Mouse (Mus musculus) layer of hippocampus, adult 2 months (tissue): Measurements from ENCODE around the gene Pglyrp1. TPM values are rescaled to one million over a fixed set of nuclear protein-coding genes. Genes with fewer than 3 reads are reported as not detected.

Source experiments
- DNase-seq, 2 experiments: peaks; one replicate each; pipeline ENCODE4 v3.0.0; 2022; ENCODE audit warnings: low spot score in 2 of 2
- H3K27ac ChIP-seq: fragments of 200-600 bp; 2 replicates; pipeline ENCODE4 v1.8.1; 2022
- H3K4me3 ChIP-seq: fragments of 200-600 bp; 2 replicates; pipeline ENCODE4 v1.8.1; 2022; ENCODE audit warnings: mild to moderate bottlenecking
- CTCF ChIP-seq: fragments of 200-600 bp; conservative IDR thresholded peaks from 2 replicates; pipeline ENCODE4 v1.8.1; 2022; ENCODE audit warnings: antibody characterized with exemption, mild to moderate bottlenecking, moderate library complexity
- total RNA-seq, 2 experiments: library from RNA; stranded (reverse); gene quantifications; 2 replicates each; pipeline ENCODE4 v1.2.3; 2021

Gene Pglyrp1
- total RNA-seq, 2 experiments from 2014 or later, result 15.1 to 15.2 TPM

GRCm38 (mm10) chr7:18862801-18863200 is 8.3 kb upstream of the Pglyrp1 start:
- no peak for TF ChIP-seq CTCF
- DNase-seq, result no peak
- no peak overlapping the region for H3K4me3 ChIP-seq

DNA sequence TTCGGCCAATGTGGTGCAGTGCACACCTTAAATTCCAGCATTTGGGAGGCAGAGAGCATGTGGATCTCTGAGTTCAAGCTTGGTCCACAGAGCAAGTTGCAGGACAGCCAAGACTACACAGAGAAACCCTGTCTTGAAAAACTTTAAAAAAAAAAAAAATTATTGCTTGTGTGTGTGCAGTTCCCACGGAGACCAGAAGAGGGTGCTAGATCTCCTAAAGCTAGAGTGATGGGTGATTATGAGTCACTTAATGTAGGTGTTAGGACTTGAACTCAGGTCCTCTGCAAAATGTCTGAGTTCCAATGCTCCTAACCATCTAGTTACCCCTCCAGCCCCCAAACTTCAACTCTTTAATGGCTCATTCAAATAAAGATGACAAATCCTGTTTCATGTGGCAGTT is 2.6 kb upstream of the Pglyrp1 start:
- no peak for DNase-seq
- H3K4me3 ChIP-seq, result no peak overlapping the region
- H3K27ac ChIP-seq, result no peak overlapping the region
- TF ChIP-seq CTCF, result peak; percentile 61

More at GRCm38 (mm10) chr7:18862801-18863200, 8.3 kb upstream of the Pglyrp1 start:
- no peak overlapping the region for H3K27ac ChIP-seq

GRCm38 (mm10) chr7:18872014-18872802 is 1.1 kb downstream of the Pglyrp1 start:
- DNase-seq, result no peak
- Histone ChIP-seq H3K4me3 (peak overlapping the region; percentile 64), H3K27ac (peak overlapping the region; percentile 72; the same call in 1 of the 2 replicates)
- TF ChIP-seq CTCF, result no peak

- TF ChIP-seq CTCF, result no peak
- H3K4me3 ChIP-seq, result peak overlapping the region; percentile 64
- DNase-seq, result no peak
- peak overlapping the region; percentile 72; the same call in 1 of the 2 replicates for H3K27ac ChIP-seq
Observed at GRCm38 (mm10) chr7:18872816-18873215, 1.7 kb downstream of the Pglyrp1 start.

DNA sequence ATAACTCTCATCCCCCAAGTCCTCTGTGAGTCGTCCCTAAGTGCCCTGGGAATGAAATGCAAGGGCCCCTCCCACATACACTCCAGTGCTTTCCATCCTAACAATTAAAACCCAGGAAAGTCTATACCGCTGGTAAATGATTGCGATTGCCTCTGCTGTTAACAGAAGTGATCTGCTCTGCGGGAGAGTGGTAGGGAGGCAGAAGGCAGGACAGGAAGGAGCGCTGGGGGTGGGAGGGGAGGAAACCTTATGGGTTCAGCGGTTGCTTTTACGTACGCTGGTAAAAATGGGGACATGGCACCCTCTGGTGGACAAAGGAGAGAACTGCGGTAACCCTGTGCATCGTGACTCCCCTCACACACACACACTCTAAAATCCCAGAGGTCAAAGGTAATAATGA is 2.1 kb downstream of the Pglyrp1 start:
- peak; percentile 96 for TF ChIP-seq CTCF
- peak; percentile 70 to 79 for DNase-seq
- Histone ChIP-seq H3K27ac (peak overlapping the region; percentile 72; the same call in 1 of the 2 replicates), H3K4me3 (peak overlapping the region; percentile 64)

DNA sequence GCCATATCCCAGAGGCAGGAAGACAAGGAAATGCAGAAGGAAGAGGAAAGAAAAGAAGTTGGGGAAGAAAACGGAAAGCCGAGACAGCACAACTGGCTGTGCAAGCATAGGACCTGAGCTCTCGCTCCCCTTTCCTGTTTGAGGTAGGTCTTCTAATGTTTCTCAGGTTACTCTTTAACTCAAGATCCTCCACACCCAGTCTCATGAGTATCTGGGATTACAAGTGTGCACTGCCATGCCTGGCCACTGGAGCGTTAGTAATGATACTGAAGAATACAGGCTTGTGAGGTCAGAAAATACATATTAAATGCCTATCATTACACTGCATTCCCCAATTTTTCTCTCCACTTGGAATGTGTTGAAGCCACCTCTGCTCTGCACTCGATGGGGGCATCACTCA is 4.2 kb downstream of the Pglyrp1 start:
- peak; percentile 37 for TF ChIP-seq CTCF
- DNase-seq, result no peak
- H3K4me3 ChIP-seq, result no peak overlapping the region
- H3K27ac ChIP-seq, result no peak overlapping the region

DNA sequence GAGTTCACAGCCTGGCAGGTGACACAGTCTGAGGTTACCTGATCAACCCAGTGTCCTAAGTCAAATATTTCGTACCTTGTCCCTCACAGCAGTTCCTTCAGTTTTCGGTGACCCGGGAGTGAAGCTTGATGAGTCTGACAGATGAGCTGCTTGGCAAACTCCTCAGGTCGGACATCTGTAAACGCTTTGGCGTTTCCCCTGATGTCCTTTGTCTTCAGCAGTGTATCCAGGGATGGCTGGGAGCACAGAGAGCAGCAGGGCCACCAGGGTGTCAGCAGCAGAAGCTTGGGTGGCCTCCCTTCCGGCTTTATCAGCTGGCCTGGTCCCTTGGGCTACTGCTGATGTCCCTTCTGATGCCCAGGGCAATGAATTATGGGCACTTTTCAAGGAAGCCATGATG is 7.6 kb downstream of the Pglyrp1 start:
- no peak for DNase-seq
- H3K27ac ChIP-seq, result no peak overlapping the region; the same call in 1 of the 2 replicates
- H3K4me3 ChIP-seq, result no peak overlapping the region
- no peak for TF ChIP-seq CTCF

- no peak for TF ChIP-seq CTCF
- DNase-seq, result no peak
- H3K4me3 ChIP-seq, result peak overlapping the region; percentile 22
- peak overlapping the region; percentile 68; the same call in 1 of the 2 replicates for H3K27ac ChIP-seq
Observed at GRCm38 (mm10) chr7:18883991-18884744, 13.0 kb downstream of the Pglyrp1 start.

DNA sequence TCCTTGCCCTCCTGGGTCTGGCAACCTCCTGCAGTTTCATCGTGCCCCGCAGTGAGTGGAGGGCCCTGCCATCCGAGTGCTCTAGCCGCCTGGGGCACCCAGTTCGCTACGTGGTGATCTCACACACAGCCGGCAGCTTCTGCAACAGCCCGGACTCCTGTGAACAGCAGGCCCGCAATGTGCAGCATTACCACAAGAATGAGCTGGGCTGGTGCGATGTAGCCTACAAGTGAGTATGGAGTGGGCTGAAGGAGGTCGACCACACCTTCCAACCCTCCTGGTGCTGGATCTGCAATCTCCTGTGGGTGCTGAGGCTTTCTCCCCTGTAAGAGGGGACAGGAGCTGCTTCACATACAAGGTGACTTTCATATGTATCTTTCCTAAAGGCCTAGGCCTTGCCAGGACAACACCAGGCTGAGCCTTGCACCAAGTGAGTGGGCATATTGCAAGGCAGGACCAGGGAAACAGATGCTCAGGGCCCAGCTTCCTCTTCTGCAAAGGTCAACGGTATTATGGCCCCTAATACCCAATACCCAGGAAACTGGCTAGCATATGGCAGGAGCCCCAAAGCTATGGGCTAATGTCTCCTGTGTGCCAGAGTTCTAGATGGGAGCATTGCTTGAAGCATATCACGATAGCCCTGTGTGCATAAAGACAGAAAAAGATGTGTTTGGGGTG is 13.8 kb downstream of the Pglyrp1 start:
- TF ChIP-seq CTCF, result no peak
- peak overlapping the region; percentile 68; the same call in 1 of the 2 replicates for H3K27ac ChIP-seq
- H3K4me3 ChIP-seq, result peak overlapping the region; percentile 22
- DNase-seq, result no peak

GRCm38 (mm10) chr7:18886963-18887362 is 15.8 kb downstream of the Pglyrp1 start:
- Histone ChIP-seq H3K4me3 (no peak overlapping the region), H3K27ac (no peak overlapping the region)
- no peak for DNase-seq
- no peak for TF ChIP-seq CTCF

DNA sequence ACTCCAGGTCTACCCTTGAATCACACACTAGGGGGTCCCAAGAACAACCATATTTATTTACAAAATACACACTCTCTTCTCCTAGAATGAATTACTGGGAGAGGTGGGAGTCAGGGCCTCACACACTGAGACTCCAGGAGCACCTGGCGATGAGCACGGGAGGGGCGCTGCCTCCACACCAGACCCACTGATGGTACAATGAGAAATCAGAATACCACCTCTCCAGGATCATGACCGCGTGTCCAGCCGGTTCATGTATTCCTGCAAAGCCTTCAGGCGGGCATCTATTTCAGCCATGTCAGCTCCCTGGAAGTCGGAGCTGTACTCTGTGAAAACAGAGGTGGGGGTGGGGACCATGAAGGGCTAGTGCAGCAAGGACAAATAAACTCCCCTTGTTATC is 19.7 kb downstream of the Pglyrp1 start:
- Histone ChIP-seq H3K27ac (no peak overlapping the region), H3K4me3 (no peak overlapping the region)
- TF ChIP-seq CTCF, result no peak
- DNase-seq, result no peak

DNA sequence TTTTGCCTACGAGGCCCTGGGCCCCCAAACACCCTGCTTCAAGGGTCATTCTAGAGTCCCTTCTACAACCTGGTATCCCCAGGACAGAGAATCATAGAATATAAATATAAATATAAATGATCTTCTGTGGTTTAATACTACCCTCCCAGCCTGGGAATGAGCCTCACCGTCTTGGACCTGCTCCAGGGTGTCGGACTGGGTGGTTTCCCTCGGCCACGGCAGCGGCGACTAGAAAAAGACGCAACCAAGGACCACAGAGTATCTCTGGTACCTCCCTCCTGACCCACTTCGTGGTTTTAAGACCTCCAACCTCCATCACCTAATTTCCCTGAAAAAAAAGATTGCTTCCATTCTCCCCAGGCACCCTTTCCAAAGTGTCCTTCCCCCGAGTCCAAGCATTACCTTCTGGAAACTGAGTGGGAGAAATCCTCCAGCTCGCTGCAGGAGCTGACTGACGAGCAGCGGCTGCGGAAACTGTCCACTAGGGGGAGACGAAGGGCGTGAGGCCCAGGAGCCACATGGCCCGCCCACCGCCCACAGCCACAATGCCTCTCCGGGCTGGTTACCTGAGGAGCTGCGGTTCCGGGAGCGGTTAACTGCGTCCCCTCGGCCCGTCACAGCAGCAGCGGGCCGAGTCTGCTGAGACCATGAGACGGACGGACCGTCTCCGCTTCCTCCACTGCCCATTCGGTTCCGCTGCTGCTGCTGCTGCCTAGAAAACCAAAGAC is 20.9 kb downstream of the Pglyrp1 start:
- Histone ChIP-seq H3K27ac (peak overlapping the region; percentile 73; the same call in 1 of the 2 replicates), H3K4me3 (peak overlapping the region; percentile 62)
- TF ChIP-seq CTCF, result peak; percentile 98
- peak; percentile 93 to 96 for DNase-seq
